Mouse (Mus musculus): ENCODE data around the gene Kansl1l. TPM values are rescaled to one million over a fixed set of nuclear protein-coding genes. Genes with fewer than 3 reads are reported as not detected.

The Kansl1l gene
- 9.0 TPM for polyA plus RNA-seq (2015; fragmentation: Illumina TruSeq; extraction: RNeasy Lipid Tissue Mini Kit (QIAGEN cat#74804); ENCODE audit: low read depth, low replicate concordance)

GRCm38 (mm10) chr1:66817453-66817839, at the start of gene Kansl1l:
Kansl1l (minus strand) TSS chr1:66817562.

GRCm38 (mm10) chr1:66862712-66863511, 45.5 kb upstream of the Kansl1l start, which contains the start of gene Acadl:
Acadl (minus strand) TSS chr1:66863277.

GRCm38 (mm10) chr1:66700693-66701575, 116.4 kb downstream of the Kansl1l start, which contains the start of gene Rpe:
Rpe (plus strand) TSS chr1:66700831.

Other genes with a start within 250 kb of the Kansl1l start
- 30.3 TPM for gene Rpe, start 116.7 kb downstream of the Kansl1l start, polyA plus RNA-seq (2015; fragmentation: Illumina TruSeq; extraction: RNeasy Lipid Tissue Mini Kit (QIAGEN cat#74804); ENCODE audit: low read depth, low replicate concordance)
- gene Acadl, start 45.7 kb upstream of the Kansl1l start, polyA plus RNA-seq (2015; fragmentation: Illumina TruSeq; extraction: RNeasy Lipid Tissue Mini Kit (QIAGEN cat#74804); ENCODE audit: low read depth, low replicate concordance): 51.9 TPM
- gene Myl1, start 127.8 kb upstream of the Kansl1l start, polyA plus RNA-seq (2015; fragmentation: Illumina TruSeq; extraction: RNeasy Lipid Tissue Mini Kit (QIAGEN cat#74804); ENCODE audit: low read depth, low replicate concordance): 2.1 TPM
- 216 TPM for gene Lancl1, start 221.3 kb upstream of the Kansl1l start, polyA plus RNA-seq (2015; fragmentation: Illumina TruSeq; extraction: RNeasy Lipid Tissue Mini Kit (QIAGEN cat#74804); ENCODE audit: low read depth, low replicate concordance)

Measured in brain, adult 10 weeks (tissue).